Mouse (Mus musculus) embryonic facial prominence, embryonic 11.5 days (tissue): ENCODE results near the gene Afg1l. TPM values are rescaled to one million over a fixed set of nuclear protein-coding genes. Genes with fewer than 3 reads are reported as not detected.

Experiments used
- ATAC-seq: fragments of 200-750 bp; cut with Nextera tagmentation; replicated peaks from 2 replicates; pipeline ENCODE4 v1.8.0; 2017; ENCODE audit warnings: low read depth; ENCODE audit not compliant: insufficient number of reproducible peaks, low FRiP score, low TSS enrichment
- DNase-seq: peaks from one replicate; pipeline ENCODE4 v3.0.0-alpha.2; 2015; ENCODE audit warnings: low spot score
- H3K27ac ChIP-seq: fragments of 300-500 bp; sonication (generic); replicated peaks from 2 replicates; pipeline ENCODE4 v1.5.1; 2014; ENCODE audit warnings: mild to moderate bottlenecking, low read depth, low read length, control low read depth
- H3K27me3 ChIP-seq: fragments of 300-500 bp; sonication (generic); 2 replicates; pipeline ENCODE4 v1.6.1; 2014; ENCODE audit warnings: mild to moderate bottlenecking, low read length, moderate library complexity, mixed read lengths; ENCODE audit not compliant: control insufficient read depth, insufficient read depth
- H3K36me3 ChIP-seq: fragments of 300-500 bp; sonication (generic); replicated peaks from 2 replicates; pipeline ENCODE4 v1.6.1; 2014; ENCODE audit warnings: low read depth, mild to moderate bottlenecking, low read length, moderate library complexity, mixed read lengths; ENCODE audit not compliant: control insufficient read depth, insufficient read depth
- H3K4me1 ChIP-seq: fragments of 300-500 bp; sonication (generic); 2 replicates; pipeline ENCODE4 v1.6.1; 2014; ENCODE audit warnings: low read length, mixed read lengths; ENCODE audit not compliant: control insufficient read depth, insufficient read depth
- H3K4me2 ChIP-seq: fragments of 300-500 bp; sonication (generic); 2 replicates; pipeline ENCODE4 v1.6.1; 2014; ENCODE audit warnings: low read depth, mild to moderate bottlenecking, control low read depth, low read length, moderate library complexity
- H3K4me3 ChIP-seq: fragments of 300-500 bp; sonication (generic); 2 replicates; pipeline ENCODE4 v1.5.1; 2014; ENCODE audit warnings: low read depth, low read length, control low read depth
- H3K9ac ChIP-seq: fragments of 300-500 bp; sonication (generic); replicated peaks from 2 replicates; pipeline ENCODE4 v1.6.1; 2014; ENCODE audit warnings: mild to moderate bottlenecking, control low read depth, low read length
- H3K9me3 ChIP-seq: fragments of 300-500 bp; sonication (generic); replicated peaks from 2 replicates; pipeline ENCODE4 v1.6.1; 2016; ENCODE audit warnings: mild to moderate bottlenecking, low read length, inconsistent platforms, mixed read lengths; ENCODE audit not compliant: control insufficient read depth
- WGBS: fragments of 180-500 bp; shearing (Covaris S2); extraction: QIAGEN DNeasy Blood & Tissue Kit; methylation state at CpG from one replicate; pipeline ENCODE4 v1.1.7; 2014; 5-methylcytosine and 5-hydroxymethylcytosine counted together
- polyA plus RNA-seq: library from polyadenylated mRNA; unstranded; fragments of >200 nt; fragmentation: Nextera tagmentation; extraction: Ambion mirVana; gene quantifications from 2 replicates; pipeline ENCODE4 v1.2.1, GENCODE M21; 2014

Gene Afg1l
- polyA plus RNA-seq, 1 experiment from 2014 or later, result 6.2 TPM

- H3K4me2 ChIP-seq, result no peak overlapping the region
- WGBS, result 91% methylated on average over 5 of the region's 5 CpGs
- H3K27ac ChIP-seq, result no peak overlapping the region
- H3K4me3 ChIP-seq, result no peak overlapping the region
- H3K9me3 ChIP-seq, result no peaks in the 10 kb centered on the region
- no peaks in the 10 kb centered on the region; the same call in 1 of the 2 replicates for H3K4me1 ChIP-seq
- H3K36me3 ChIP-seq, result no peaks in the 10 kb centered on the region
- ATAC-seq (no peak), DNase-seq (no peak)
- no peak overlapping the region for H3K9ac ChIP-seq
- H3K27me3 ChIP-seq, result no peaks in the 10 kb centered on the region
Observed at GRCm38 (mm10) chr10:42342714-42343113, 135.7 kb downstream of the Afg1l start.

- Histone ChIP-seq H3K4me2 (no peak overlapping the region), H3K4me3 (no peak overlapping the region), H3K27ac (no peak overlapping the region), H3K9me3 (no peaks in the 10 kb centered on the region), H3K27me3 (no peaks in the 10 kb centered on the region), H3K36me3 (no peaks in the 10 kb centered on the region), H3K4me1 (no peaks in the 10 kb centered on the region; the same call in 1 of the 2 replicates), H3K9ac (no peak overlapping the region)
- ATAC-seq, result no peak
- no peak for DNase-seq
- WGBS, result 84% methylated on average over 11 of the region's 11 CpGs
Observed at GRCm38 (mm10) chr10:42341815-42342457, 136.4 kb downstream of the Afg1l start.

- no peaks in the 10 kb centered on the region for H3K36me3 ChIP-seq
- no peaks in the 10 kb centered on the region for H3K4me1 ChIP-seq
- 60% methylated on average over 6 of the region's 6 CpGs for WGBS
- H3K4me3 ChIP-seq, result no peak overlapping the region
- H3K27me3 ChIP-seq, result no peaks in the 10 kb centered on the region
- no peak overlapping the region for H3K27ac ChIP-seq
- H3K9ac ChIP-seq, result no peak overlapping the region
- ATAC-seq (no peak), DNase-seq (no peak)
- no peak overlapping the region for H3K4me2 ChIP-seq
- H3K9me3 ChIP-seq, result no peaks in the 10 kb centered on the region
Observed at GRCm38 (mm10) chr10:42340426-42340793, 138.0 kb downstream of the Afg1l start.

- 83% methylated on average over 8 of the region's 8 CpGs for WGBS
- Histone ChIP-seq H3K36me3 (no peaks in the 10 kb centered on the region), H3K9me3 (no peaks in the 10 kb centered on the region), H3K4me3 (no peak overlapping the region), H3K4me1 (no peaks in the 10 kb centered on the region), H3K4me2 (no peak overlapping the region), H3K27ac (no peak overlapping the region), H3K9ac (no peak overlapping the region), H3K27me3 (no peaks in the 10 kb centered on the region)
- ATAC-seq (no peak), DNase-seq (no peak)
Observed at GRCm38 (mm10) chr10:42339773-42340425, 138.5 kb downstream of the Afg1l start.

GRCm38 (mm10) chr10:42338456-42338855 lies 139.9 kb downstream of the Afg1l start:
- Histone ChIP-seq H3K4me2 (no peak overlapping the region), H3K9me3 (no peaks in the 10 kb centered on the region), H3K36me3 (no peaks in the 10 kb centered on the region), H3K4me1 (no peaks in the 10 kb centered on the region), H3K4me3 (no peak overlapping the region), H3K27me3 (no peaks in the 10 kb centered on the region), H3K27ac (no peak overlapping the region), H3K9ac (no peak overlapping the region)
- DNase-seq (no peak), ATAC-seq (no peak)
- 68% methylated on average over 9 of the region's 9 CpGs for WGBS

- Histone ChIP-seq H3K9me3 (no peaks in the 10 kb centered on the region), H3K27ac (no peak overlapping the region), H3K4me3 (no peak overlapping the region), H3K27me3 (no peaks in the 10 kb centered on the region), H3K4me1 (no peaks in the 10 kb centered on the region), H3K9ac (no peak overlapping the region), H3K4me2 (no peak overlapping the region), H3K36me3 (no peaks in the 10 kb centered on the region)
- DNase-seq, result peak; percentile 55
- 62% methylated on average over 8 of the region's 8 CpGs for WGBS
- ATAC-seq, result no peak
Observed at GRCm38 (mm10) chr10:42327576-42327975, 150.8 kb downstream of the Afg1l start.

- Histone ChIP-seq H3K4me3 (no peak overlapping the region), H3K4me2 (no peak overlapping the region), H3K4me1 (no peaks in the 10 kb centered on the region), H3K36me3 (no peaks in the 10 kb centered on the region), H3K27ac (no peak overlapping the region), H3K9me3 (no peaks in the 10 kb centered on the region), H3K27me3 (no peaks in the 10 kb centered on the region), H3K9ac (no peak overlapping the region)
- no peak for ATAC-seq
- DNase-seq, result no peak
- 86% methylated on average over 10 of the region's 10 CpGs for WGBS
Observed at GRCm38 (mm10) chr10:42325305-42325704, 153.1 kb downstream of the Afg1l start.

GRCm38 (mm10) chr10:42323978-42324377 lies 154.4 kb downstream of the Afg1l start:
- ATAC-seq, result no peak
- no peak overlapping the region for H3K4me2 ChIP-seq

More at GRCm38 (mm10) chr10:42323978-42324377, 154.4 kb downstream of the Afg1l start:
- Histone ChIP-seq H3K4me3 (no peak overlapping the region), H3K27me3 (no peaks in the 10 kb centered on the region), H3K9me3 (no peaks in the 10 kb centered on the region), H3K36me3 (no peaks in the 10 kb centered on the region), H3K4me1 (no peaks in the 10 kb centered on the region), H3K9ac (no peak overlapping the region), H3K27ac (no peak overlapping the region)
- no peak for DNase-seq
